Mouse (Mus musculus) limb, embryonic 14.5 days (tissue): ENCODE measurements at regions not wholly inside any gene's neighbourhood (a gene's known extent, or its start where the extent isn't known, plus 50 kb on each side); places are given as distances from the start of the nearest gene placed in this dataset.

Source experiments
- ATAC-seq: fragments of 200-750 bp; cut with Nextera tagmentation; 2 replicates; pipeline ENCODE4 v1.8.0; 2017; ENCODE audit warnings: low read depth, moderate number of reproducible peaks, moderate TSS enrichment; ENCODE audit not compliant: low FRiP score
- DNase-seq: peaks from one replicate; pipeline ENCODE4 v3.0.0-alpha.2; 2015; ENCODE audit warnings: low spot score
- H3K27ac ChIP-seq: fragments of 300-500 bp; sonication (generic); replicated peaks from 2 replicates; pipeline ENCODE4 v1.5.1; 2014; ENCODE audit warnings: low read depth, mild to moderate bottlenecking, low read length, moderate library complexity, mixed read lengths
- H3K27me3 ChIP-seq: fragments of 300-500 bp; sonication (generic); 2 replicates; pipeline ENCODE4 v1.6.1; 2014; ENCODE audit warnings: low read length, mixed read lengths; ENCODE audit not compliant: control insufficient read depth, insufficient read depth
- H3K36me3 ChIP-seq: fragments of 300-500 bp; sonication (generic); 2 replicates; pipeline ENCODE4 v1.6.1; 2014; ENCODE audit warnings: mild to moderate bottlenecking, low read length, moderate library complexity, mixed read lengths; ENCODE audit not compliant: control insufficient read depth, insufficient read depth
- H3K4me1 ChIP-seq: fragments of 300-500 bp; sonication (generic); 2 replicates; pipeline ENCODE4 v1.6.1; 2014; ENCODE audit warnings: antibody characterized with exemption, low read length, mixed read lengths; ENCODE audit not compliant: control insufficient read depth, insufficient read depth
- H3K4me2 ChIP-seq: fragments of 300-500 bp; sonication (generic); replicated peaks from 2 replicates; pipeline ENCODE4 v1.6.1; 2014; ENCODE audit warnings: low read depth, mild to moderate bottlenecking, low read length, moderate library complexity; ENCODE audit not compliant: severe bottlenecking
- H3K4me3 ChIP-seq: fragments of 300-500 bp; sonication (generic); replicated peaks from 2 replicates; pipeline ENCODE4 v1.5.1; 2014; ENCODE audit warnings: low read length
- H3K9ac ChIP-seq: fragments of 300-500 bp; sonication (generic); 2 replicates; pipeline ENCODE4 v1.6.1; 2014; ENCODE audit warnings: mild to moderate bottlenecking, low read depth, low read length, moderate library complexity; ENCODE audit not compliant: severe bottlenecking
- H3K9me3 ChIP-seq: fragments of 300-500 bp; sonication (generic); 2 replicates; pipeline ENCODE4 v1.6.1; 2016; ENCODE audit warnings: low read length; ENCODE audit not compliant: control insufficient read depth
- POLR2A ChIP-seq: fragments of 200-500 bp; IDR thresholded peaks from 2 replicates; pipeline ENCODE4 v1.8.0; 2012; ENCODE audit warnings: inconsistent platforms, mild to moderate bottlenecking, moderate library complexity, borderline replicate concordance; ENCODE audit not compliant: insufficient read depth, insufficient read length; ENCODE audit errors: extremely low read depth
- WGBS: fragments of 180-500 bp; shearing (Covaris S2); extraction: QIAGEN DNeasy Blood & Tissue Kit; methylation state at CpG from one replicate; pipeline ENCODE4 v1.1.7; 2014; 5-methylcytosine and 5-hydroxymethylcytosine counted together

DNA sequence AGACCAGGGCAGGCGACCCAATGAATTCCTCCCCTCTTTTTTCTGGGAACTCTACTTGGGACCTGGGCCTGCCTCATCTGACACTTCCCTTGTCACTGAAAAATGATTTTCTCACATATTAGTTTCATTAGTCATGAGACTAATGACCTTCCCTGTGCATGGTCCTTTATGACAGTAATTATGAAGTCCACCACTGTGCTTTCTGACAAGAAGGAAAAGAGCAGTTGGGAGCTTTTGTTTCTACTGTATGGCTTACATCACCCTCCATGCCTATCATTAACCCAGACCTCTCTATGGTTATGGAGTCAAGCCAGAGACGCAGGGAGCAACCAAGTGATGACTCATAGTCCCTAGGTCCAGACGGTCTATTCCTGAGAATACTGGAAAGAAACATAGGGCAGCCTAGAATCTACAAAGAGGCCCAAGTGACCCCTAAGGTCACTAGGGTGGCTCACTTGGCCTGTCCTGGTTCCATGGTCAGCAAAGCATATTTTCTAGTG is 109.8 kb upstream of the Plxna4 start:
- Histone ChIP-seq H3K9me3 (no peaks in the 10 kb centered on the region), H3K27me3 (no peaks in the 10 kb centered on the region), H3K36me3 (no peaks in the 10 kb centered on the region), H3K4me2 (no peak overlapping the region), H3K4me3 (no peak overlapping the region), H3K9ac (no peak overlapping the region), H3K4me1 (no peaks in the 10 kb centered on the region), H3K27ac (no peak overlapping the region)
- ATAC-seq (no peak), DNase-seq (no peak)
- WGBS: 74% methylated on average over 3 of the region's 3 CpGs
- no peak for TF ChIP-seq POLR2A

GRCm38 (mm10) chr6:32696037-32696436 is 108.0 kb upstream of the Plxna4 start:
- WGBS: 73% methylated on average over 2 of the region's 2 CpGs
- Histone ChIP-seq H3K36me3 (no peaks in the 10 kb centered on the region), H3K4me1 (no peaks in the 10 kb centered on the region), H3K27me3 (no peaks in the 10 kb centered on the region), H3K9me3 (no peaks in the 10 kb centered on the region), H3K9ac (no peak overlapping the region), H3K27ac (no peak overlapping the region), H3K4me3 (no peak overlapping the region), H3K4me2 (no peak overlapping the region)
- DNase-seq: no peak
- no peak for TF ChIP-seq POLR2A
- no peak for ATAC-seq

DNA sequence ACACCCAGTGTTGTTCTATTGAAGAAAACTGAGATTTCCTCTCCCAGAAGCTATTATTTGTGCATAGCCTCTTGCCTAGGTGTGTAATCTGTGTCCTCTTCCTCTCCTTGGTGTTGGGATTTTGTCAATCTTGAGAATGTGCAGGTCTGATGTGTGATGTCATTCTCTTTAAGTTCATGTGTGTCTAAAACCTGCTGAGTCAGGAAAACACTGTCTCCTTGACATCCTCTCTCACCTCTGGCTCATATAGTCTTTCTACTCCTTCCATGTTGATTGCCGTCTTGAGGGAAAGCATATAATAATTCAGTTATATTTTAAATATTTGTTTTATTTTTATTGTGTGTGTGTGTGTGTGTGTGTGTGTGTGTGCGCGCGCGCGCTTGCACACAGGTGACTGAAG is 84.6 kb upstream of the Plxna4 start:
- Histone ChIP-seq H3K9ac (no peak overlapping the region), H3K4me1 (no peaks in the 10 kb centered on the region), H3K27ac (no peak overlapping the region), H3K9me3 (no peaks in the 10 kb centered on the region), H3K4me3 (no peak overlapping the region), H3K27me3 (no peaks in the 10 kb centered on the region), H3K36me3 (no peaks in the 10 kb centered on the region), H3K4me2 (no peak overlapping the region)
- 96% methylated on average over 6 of the region's 6 CpGs for WGBS
- no peak for DNase-seq
- no peak for TF ChIP-seq POLR2A
- ATAC-seq: no peak

DNA sequence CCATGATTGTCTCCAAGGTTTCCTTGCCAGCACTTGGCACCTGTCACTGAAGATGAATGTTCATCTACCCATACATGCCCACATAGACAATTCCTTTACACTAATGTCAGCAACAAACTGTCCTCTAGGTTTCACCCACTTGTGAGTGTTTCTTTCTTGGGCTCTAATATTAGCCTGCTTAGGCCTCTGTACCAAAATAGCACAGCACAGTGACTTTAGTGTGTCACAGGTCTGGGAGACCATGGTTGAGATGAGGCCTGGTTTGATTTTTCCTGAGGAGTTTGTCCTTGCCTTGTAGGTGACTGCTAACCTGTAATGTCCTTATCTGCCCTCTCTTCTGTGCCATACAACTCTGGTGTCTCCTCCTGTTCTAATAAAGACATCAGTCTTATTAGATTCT is 71.8 kb upstream of the Plxna4 start:
- Histone ChIP-seq H3K9me3 (no peaks in the 10 kb centered on the region), H3K9ac (no peak overlapping the region), H3K27me3 (no peaks in the 10 kb centered on the region), H3K36me3 (no peaks in the 10 kb centered on the region), H3K4me3 (no peak overlapping the region), H3K27ac (no peak overlapping the region), H3K4me2 (no peak overlapping the region), H3K4me1 (no peaks in the 10 kb centered on the region)
- DNase-seq: no peak
- ATAC-seq: no peak
- no peak for TF ChIP-seq POLR2A

- Histone ChIP-seq H3K36me3 (no peaks in the 10 kb centered on the region), H3K4me3 (no peak overlapping the region), H3K4me2 (no peak overlapping the region), H3K9ac (no peak overlapping the region), H3K27me3 (no peaks in the 10 kb centered on the region), H3K9me3 (no peaks in the 10 kb centered on the region), H3K27ac (no peak overlapping the region), H3K4me1 (no peaks in the 10 kb centered on the region)
- DNase-seq (no peak), ATAC-seq (no peak)
- no peak for TF ChIP-seq POLR2A
These were observed 69.4 kb upstream of the Plxna4 start for GRCm38 (mm10) chr6:32657378-32657777.

DNA sequence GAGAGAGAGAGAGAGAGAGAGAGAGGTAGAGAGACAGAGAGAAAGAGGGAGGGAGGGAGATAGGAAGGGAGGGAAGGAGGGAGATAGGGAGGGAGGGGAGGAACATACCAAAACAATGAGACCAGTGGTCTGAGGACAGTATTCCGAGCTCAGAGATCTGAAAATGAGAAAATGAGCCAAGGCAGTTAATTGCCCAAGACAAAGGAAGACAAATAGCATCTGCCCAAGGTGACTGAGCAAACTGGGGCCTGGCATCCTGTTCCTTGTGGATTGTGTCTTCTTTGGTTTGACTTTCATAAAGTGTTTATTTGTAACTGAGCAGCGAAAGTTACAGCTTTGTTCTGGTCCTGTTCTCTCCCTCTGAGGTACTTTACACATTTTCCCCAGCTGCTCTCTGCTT is 66.2 kb upstream of the Plxna4 start:
- no peak overlapping the region for H3K4me3 ChIP-seq
- no peak overlapping the region for H3K4me2 ChIP-seq
- WGBS: 85% methylated on average over 2 of the region's 2 CpGs
- H3K4me1 ChIP-seq: no peaks in the 10 kb centered on the region
- H3K9ac ChIP-seq: no peak overlapping the region
- no peaks in the 10 kb centered on the region for H3K27me3 ChIP-seq
- no peak for ATAC-seq
- H3K9me3 ChIP-seq: no peaks in the 10 kb centered on the region
- no peak for TF ChIP-seq POLR2A
- DNase-seq: no peak
- no peaks in the 10 kb centered on the region for H3K36me3 ChIP-seq
- no peak overlapping the region for H3K27ac ChIP-seq
